In genomic region chr16:24238075-24238555, GRCm38 (mm10) we compare ENCODE assay signal across 8 mouse cellular contexts.
A peak's percentile ranks its signal among the peaks of the same experiment; 100 is the strongest.
DNase-seq lines count a peak whose midpoint lies in the region; ATAC-seq and TF ChIP-seq lines count a peak whose summit lies in the region.

No protein-coding gene starts in this region.

- intact Hi-C loops in heart, adult 2 months (cut with DNase I), result loop anchor here (2.0 to 5.0 kb wide), 2 partner anchors 46 to 249 kb away; partner anchors contain the start of genes Bcl6 and Gm37419
- intact Hi-C loops in left cerebral cortex, postnatal 14 days (cut with DNase I), result no loop called here

- no peaks in the 10 kb centered on the region for H3K9me3 ChIP-seq in kidney, postnatal 0 days (replicated peaks; ENCODE audit: low read length)
- H3K9me3 ChIP-seq in midbrain, embryonic 15.5 days, result no peaks in the 10 kb centered on the region

- H3K79me2 ChIP-seq in heart, adult 2 months (replicated peaks; ENCODE audit: control insufficient read depth, insufficient read depth, low read length), result no peaks in the 10 kb centered on the region

- ATAC-seq in kidney, postnatal 0 days (replicated peaks; ENCODE audit: low FRiP score, low read depth), result no peak
- ATAC-seq in midbrain, embryonic 15.5 days (replicated peaks), result no peak

- H3K36me3 ChIP-seq in heart, adult 2 months (ENCODE audit: control insufficient read depth, insufficient read depth, low read length), result peaks cover 4% of the 10 kb centered on the region; the same call in 1 of the 2 replicates
- no peaks in the 10 kb centered on the region for H3K36me3 ChIP-seq in kidney, postnatal 0 days (ENCODE audit: insufficient read depth, low read length)
- no peaks in the 10 kb centered on the region for H3K36me3 ChIP-seq in midbrain, embryonic 15.5 days (replicated peaks)

- no peaks in the 10 kb centered on the region for H3K27me3 ChIP-seq in heart, adult 2 months (ENCODE audit: control insufficient read depth, insufficient read depth, low read length)
- no peaks in the 10 kb centered on the region for H3K27me3 ChIP-seq in kidney, postnatal 0 days (ENCODE audit: insufficient read depth, low read length)
- no peaks in the 10 kb centered on the region for H3K27me3 ChIP-seq in midbrain, embryonic 15.5 days (replicated peaks)

- H3K4me3 ChIP-seq in heart, adult 2 months, result no peak overlapping the region
- no peak overlapping the region for H3K4me3 ChIP-seq in kidney, postnatal 0 days (replicated peaks; ENCODE audit: low read depth, low read length)
- H3K4me3 ChIP-seq in midbrain, embryonic 15.5 days, result no peak overlapping the region

- peak overlapping the region; percentile 85 for H3K27ac ChIP-seq in heart, adult 2 months
- no peak overlapping the region for H3K27ac ChIP-seq in kidney, postnatal 0 days
- H3K27ac ChIP-seq in midbrain, embryonic 15.5 days, result no peak overlapping the region

- no peak overlapping the region for H3K4me2 ChIP-seq in kidney, postnatal 0 days (ENCODE audit: low read length)
- no peak overlapping the region for H3K4me2 ChIP-seq in midbrain, embryonic 15.5 days

- WGBS in heart, adult 2 months, result 41% methylated on average over 3 of the region's 3 CpGs
- 56% methylated on average over 3 of the region's 3 CpGs for WGBS in kidney, postnatal 0 days
- 80% methylated on average over 3 of the region's 3 CpGs for WGBS in midbrain, embryonic 15.5 days

- H3K9ac ChIP-seq in heart, adult 2 months (ENCODE audit: low read depth, low read length), result peak overlapping the region; percentile 21; the same call in 1 of the 2 replicates
- no peak overlapping the region for H3K9ac ChIP-seq in kidney, postnatal 0 days (ENCODE audit: low read depth, low read length)
- H3K9ac ChIP-seq in midbrain, embryonic 15.5 days, result no peak overlapping the region

- peak; percentile 26 for DNase-seq in 3T3-L1 (ENCODE audit: low read depth, low spot score)
- DNase-seq in NIH3T3 (ENCODE audit: low read depth), result peak; percentile 70
- DNase-seq in heart, adult 2 months, result peak; percentile 69 to 89
- peak; percentile 47 for DNase-seq in kidney, postnatal 0 days (ENCODE audit: low spot score)
- peak; percentile 37 for DNase-seq in lung, postnatal 14 days
- no peak for DNase-seq in B cell, adult 2 months
- DNase-seq in left cerebral cortex, postnatal 14 days (ENCODE audit: low spot score in 2 of 2), result no peak

- H3K4me1 ChIP-seq in heart, adult 2 months (ENCODE audit: control insufficient read depth, insufficient read depth, low read length), result peaks cover 7% of the 10 kb centered on the region
- H3K4me1 ChIP-seq in kidney, postnatal 0 days (replicated peaks; ENCODE audit: insufficient read depth, low read length), result peaks cover 4% of the 10 kb centered on the region; the same call in 1 of the 2 replicates
- no peaks in the 10 kb centered on the region for H3K4me1 ChIP-seq in midbrain, embryonic 15.5 days

- TF ChIP-seq POLR2A in heart, adult 2 months (IDR thresholded peaks at IDR 0.05; ENCODE audit: insufficient read depth, low read depth, low read length), result no peak

- no peak for TF ChIP-seq CTCF in heart, adult 2 months (IDR thresholded peaks at IDR 0.05)
- TF ChIP-seq CTCF in kidney, postnatal 0 days (IDR thresholded peaks at IDR 0.05; ENCODE audit: low read depth), result no peak

- TF ChIP-seq EP300 in heart, adult 2 months (IDR thresholded peaks at IDR 0.05; ENCODE audit: insufficient read depth, low read depth, low read length), result peak; percentile 85

Comparison
In these comparisons a context has a peak if more than half of its experiments do, and no peak if none do; other contexts are left out.
1. DNase-seq: peak in 3T3-L1 (single experiment), NIH3T3 (single experiment), heart, adult 2 months (2 of 2), kidney, postnatal 0 days (single experiment) and lung, postnatal 14 days (single experiment); none in B cell, adult 2 months (0 of 2) and left cerebral cortex, postnatal 14 days (0 of 2).